Mouse (Mus musculus): ENCODE measurements around the gene Sostdc1.
A peak's percentile ranks its signal among the peaks of the same experiment; 100 is the strongest.

Gene Sostdc1

DNA sequence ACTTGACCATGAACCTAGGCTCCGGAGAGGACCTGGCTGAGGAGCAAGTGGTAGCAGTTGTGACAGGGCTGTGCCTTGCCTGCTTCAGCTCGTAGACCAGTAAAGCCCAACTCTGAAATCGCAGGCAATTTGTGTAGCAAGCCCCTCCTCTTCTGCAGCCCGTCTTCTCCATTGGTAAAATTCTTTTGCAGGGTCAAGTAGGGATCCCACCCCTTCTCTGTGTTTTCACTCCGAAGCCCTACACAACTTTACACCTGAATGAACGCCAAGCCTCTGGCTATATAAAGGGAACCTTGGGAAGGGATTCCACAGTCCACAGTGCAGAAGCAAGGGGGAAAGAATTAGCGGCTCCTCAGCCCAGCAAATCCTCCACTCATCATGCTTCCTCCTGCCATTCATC is at the start of gene Sostdc1:
Sostdc1 (plus strand) TSS at position 224 of the 400 bp plus-strand sequence.
- DNase-seq, result no peak

DNA sequence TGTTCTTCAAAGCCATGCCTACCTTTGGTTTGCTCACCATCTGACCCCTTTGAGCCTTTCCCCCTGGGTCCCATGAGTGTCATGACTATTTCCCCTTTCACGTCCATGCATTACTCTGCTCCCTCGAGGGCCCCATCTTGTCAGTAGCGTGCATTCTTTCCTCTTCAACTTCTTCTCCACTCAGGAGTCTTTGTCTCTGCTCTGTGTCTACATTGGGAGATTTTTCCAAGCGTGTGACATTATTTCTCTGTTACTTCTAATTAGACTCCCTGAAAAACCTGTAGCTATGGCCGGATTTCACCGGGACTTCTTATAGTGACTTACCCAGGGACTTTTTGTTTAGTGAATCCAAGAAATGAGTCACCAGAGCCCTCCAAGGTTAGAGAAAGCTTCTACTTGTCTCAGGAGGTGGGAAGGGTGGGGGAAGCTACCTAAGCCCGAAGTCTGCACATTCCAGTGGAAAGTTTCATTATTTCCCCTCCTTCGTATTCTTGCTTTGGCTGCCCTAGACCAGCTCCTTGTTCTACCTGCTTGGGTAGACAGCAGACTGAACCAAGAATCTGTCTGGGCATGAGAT is 46.2 kb upstream of the Sostdc1 start:
- DNase-seq, result no peak

DNA sequence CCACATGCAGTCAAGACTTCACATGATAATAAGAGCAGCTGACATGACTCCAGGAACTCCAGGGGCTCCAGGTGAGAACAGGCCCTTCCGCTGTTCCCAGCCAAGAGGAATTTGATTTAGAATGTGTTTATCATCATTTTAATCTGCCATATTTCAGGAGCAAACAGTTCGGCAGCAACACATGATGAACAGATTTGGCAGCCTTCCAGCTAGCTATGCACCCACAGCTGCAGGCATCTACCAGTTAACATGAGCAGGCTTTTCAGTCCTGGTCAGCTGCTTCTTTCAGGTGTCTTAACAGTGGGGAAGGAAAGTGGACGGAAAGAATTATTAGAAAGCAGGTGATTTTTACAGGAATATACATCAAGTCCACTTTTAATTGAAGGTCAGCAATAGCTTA is 39.1 kb upstream of the Sostdc1 start:
- no peak for DNase-seq

DNA sequence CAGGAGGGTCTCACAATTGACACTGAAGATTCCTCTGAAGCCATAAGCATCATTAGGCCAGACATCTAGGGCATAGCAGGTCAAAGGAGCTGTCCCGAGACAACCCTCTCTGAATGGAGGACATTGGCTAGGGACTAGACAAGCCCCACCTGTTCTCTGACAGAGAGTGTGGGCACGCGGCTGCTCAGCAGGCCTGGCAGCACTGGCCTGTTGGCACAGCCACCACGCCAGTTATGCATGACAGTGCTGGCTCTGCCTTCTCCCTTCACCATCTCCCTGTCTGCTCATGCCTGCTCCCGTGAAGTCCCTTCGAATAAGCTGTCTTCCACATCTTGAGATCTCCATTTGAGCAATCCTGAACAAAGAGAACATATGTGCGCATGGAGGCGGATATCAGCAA is 24.3 kb upstream of the Sostdc1 start:
- no peak for DNase-seq

DNA sequence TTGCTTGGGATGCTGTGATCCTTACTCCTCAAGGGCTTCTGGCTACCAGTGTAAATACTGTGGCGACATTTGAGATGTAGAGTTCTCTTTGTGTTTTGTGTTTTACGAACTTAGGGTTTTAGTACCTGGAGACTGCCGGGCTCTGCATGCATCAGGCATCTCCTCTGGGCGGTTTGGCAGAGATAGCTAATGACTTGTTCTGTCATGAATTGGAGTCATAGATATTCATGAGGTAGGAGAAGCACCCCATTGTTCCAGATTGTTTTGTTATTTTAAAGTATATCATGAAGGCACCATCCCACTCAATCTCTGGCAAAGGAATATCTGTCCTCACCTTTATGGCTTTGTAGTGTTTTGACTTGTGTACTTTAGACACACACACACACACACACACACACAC is 23.5 kb upstream of the Sostdc1 start:
- DNase-seq, result no peak

DNA sequence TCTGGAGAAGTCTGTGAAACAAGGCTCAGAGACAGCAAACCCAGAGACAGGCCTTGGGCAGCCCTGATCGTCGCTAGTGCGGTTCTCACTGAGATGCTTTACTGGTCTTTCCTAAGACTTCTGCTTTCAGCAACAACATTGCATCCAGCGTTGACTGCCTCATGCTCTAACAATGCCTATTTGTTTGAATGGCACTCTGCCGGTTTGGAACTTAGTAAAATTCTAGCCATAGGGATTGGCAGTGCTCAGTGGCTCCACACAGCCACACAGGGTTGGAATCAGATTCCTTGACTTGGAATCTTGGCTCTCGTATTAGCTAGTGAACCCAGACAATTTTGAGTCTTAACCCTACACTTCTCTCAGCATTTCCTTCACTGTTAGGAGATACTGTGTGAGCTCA is 22.6 kb upstream of the Sostdc1 start:
- DNase-seq, result no peak

DNA sequence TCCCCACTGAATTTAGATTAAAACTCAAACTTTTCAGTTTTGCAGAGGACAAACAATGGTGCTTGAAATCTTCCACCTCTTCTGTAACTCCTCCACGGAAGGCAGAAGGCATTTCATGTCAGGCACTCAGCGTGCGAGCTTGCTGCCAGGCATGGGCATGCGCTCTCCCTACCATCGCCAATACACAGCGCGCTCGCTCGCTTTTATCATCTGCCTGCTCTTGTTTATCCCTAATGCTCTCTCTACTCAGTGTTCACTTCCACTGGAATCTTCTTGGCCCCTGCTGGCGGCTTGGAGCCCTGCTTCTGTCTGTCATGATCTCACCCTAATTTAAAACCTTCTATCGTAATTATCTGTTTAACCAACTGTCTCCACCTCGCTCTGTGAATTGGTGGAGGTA is 11.6 kb upstream of the Sostdc1 start:
- DNase-seq, result peak; percentile 46

DNA sequence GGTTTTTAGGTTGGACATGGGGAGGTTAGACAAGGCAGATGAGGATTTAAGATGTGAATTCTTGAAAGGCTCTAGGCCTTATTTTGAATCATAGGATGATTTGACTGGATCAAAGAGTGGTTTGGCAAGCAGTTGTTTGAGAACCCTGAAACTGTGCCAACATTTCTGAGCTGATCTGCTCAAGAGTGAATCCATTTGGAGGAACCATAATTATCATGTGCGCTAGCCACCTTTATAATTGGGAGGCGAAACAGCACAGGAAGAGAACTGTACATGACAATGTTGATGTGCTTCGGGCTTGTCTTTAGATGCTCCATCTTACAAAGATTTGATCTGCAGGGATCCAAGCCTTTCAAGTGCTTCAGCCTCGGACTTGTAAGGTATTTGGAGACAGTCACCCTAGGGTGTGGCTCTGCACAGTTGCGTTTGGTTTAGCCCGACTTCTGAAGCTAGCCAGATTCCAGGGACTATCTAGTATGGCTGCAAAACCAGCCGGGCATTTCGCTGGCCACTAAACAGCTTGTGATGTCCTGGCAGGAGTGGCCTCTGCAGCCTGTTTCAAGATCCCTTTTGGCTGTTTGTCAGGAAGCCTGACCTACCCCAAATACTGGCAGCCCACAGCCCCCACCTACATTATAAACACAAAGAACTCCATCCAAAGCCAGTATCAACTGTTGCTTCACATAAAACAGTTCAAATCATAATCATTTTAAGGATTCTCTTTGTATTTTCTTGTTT is 10.9 kb upstream of the Sostdc1 start:
- no peak for DNase-seq

DNA sequence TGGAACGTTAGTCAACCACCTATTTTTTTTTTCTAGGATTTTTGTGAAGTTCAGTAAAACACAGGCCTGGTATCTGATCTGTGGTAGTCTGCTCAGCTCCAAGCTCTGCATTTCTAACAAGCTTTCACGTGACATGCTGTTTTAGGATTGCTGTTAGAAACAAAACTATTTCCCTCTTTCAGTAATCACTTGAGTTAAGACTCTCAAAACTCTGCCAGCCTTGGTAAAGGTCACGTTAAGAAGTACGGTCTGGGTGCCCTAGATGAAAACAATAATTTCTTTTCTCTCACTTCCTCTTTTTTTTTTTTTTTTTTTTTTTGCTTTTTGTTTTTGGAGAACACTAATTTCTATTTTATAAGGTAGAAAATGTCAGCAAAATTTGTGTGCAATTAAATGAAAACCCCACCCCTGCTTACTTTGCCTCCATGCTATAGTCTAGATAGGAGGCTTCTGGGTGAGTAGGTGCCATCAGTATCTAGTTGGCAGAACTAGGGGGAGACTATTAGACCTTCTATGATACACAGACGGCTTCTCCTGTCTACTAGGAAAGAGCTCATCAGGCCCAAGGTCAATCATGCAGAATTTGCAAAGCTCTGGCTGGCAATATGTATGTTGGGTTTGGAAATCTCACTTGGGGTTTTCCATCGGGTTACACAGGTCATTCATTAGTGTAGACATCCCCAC is 5.1 kb upstream of the Sostdc1 start:
- no peak for DNase-seq

DNA sequence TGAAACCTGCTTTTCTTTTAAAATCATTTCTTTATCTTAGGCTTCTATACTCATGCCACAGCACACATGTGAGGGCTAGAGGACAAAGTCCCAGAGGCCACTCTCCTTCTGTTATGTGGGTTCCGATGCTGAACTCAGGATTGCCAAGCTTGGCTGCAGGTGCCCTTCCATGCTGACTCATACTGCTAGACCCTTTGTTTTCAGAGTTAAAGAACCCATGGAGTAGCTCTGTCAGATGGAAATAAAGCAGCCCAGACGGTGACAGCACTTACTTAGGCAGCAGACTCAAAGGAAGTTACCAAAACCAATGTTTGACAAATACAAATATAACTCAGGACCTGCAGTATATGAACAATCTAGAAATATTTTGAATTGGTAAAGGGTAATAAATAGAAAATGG is 924 bp upstream of the Sostdc1 start:
- no peak for DNase-seq

DNA sequence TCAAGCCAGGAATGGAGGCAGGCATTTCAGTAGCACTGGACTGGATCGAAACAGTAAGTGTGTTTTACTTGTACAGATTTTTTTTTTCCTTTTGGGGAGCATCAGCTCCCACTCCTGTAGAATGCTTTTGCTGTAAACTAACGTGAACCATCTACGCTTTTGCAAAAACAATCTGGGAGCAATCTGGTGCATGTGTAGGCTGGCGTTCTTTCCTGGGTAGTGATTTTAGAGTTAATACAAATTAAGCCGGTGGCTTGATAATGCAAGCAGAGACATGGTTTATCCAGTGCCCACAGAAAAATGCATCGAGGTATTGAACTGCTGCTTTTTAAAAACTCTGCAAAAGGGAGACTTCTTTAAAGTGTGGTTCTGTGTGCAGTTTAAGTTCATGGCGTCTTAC is 507 bp downstream of the Sostdc1 start:
- no peak for DNase-seq

DNA sequence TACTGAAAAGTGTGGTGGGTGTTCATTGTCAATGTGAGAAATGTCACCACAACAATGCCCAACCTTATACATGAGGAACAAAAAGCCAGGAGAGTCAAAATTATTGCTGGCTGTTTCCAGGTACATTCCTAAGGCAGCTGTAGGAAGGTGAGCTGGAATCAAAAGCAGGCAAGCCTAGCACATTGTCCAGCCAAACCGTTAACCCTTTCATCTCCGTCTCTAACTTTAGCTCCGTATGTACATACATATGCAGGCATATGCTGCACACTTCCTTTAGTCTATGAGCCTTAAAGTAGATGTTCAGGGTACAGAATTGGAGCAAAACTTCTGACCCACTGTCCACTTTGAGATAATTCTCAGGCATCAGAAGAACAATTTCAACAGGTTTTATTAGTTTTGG is 1.6 kb downstream of the Sostdc1 start:
- DNase-seq, result no peak

DNA sequence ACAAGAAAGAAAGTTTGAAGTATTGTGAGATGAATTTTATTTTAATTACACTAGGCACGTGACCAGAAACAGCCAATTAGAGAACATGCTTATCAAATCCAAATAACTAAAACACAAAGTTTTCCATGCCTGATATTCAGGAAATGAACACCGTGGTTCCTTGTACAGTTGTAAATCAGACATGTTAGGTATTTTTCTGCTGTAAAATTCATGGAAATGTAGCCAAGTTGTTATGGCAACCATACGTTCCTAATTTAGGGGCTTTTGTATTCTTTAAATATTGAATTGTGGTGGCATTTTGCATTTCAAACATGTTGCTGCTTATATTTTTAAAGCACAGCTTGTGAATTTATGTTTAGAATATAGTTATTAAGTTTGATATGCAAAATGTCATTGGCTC is 2.1 kb downstream of the Sostdc1 start:
- no peak for DNase-seq

DNA sequence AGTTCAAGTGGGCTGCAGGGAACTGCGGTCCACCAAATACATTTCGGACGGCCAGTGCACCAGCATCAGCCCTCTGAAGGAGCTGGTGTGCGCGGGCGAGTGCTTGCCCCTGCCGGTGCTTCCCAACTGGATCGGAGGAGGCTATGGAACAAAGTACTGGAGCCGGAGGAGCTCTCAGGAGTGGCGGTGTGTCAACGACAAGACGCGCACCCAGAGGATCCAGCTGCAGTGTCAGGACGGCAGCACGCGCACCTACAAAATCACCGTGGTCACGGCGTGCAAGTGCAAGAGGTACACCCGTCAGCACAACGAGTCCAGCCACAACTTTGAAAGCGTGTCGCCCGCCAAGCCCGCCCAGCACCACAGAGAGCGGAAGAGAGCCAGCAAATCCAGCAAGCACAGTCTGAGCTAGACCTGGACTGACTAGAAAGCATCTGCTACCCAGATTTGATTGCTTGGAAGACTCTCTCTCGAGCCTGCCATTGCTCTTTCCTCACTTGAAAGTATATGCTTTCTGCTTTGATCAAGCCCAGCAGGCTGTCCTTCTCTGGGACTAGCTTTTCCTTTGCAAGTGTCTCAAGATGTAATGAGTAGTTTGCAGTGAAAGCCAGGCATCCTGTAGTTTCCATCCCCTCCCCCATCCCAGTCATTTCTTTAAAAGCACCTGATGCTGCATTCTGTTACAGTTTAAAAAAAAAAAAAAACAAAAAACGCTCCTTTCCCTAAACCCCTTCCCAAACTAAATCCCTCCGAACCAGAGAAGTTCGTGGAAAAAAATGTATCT is 3.3 kb downstream of the Sostdc1 start:
- DNase-seq, result peak; percentile 44

DNA sequence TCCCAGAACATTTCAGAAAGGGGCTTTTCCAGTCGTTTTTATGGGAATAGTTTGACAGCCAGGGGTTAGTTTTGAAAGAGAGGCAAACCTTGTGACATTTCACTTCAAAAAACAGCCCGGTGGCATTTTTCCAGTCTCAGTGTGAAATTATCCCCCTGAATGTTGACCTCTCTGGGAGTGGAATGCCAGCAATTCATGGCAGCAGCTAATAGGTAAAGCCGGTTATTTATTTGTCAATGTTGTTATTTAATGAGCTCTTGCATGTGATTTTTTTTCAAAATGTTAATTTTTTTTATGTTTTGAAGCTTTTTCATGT is 3.8 kb downstream of the Sostdc1 start:
- DNase-seq, result no peak

DNA sequence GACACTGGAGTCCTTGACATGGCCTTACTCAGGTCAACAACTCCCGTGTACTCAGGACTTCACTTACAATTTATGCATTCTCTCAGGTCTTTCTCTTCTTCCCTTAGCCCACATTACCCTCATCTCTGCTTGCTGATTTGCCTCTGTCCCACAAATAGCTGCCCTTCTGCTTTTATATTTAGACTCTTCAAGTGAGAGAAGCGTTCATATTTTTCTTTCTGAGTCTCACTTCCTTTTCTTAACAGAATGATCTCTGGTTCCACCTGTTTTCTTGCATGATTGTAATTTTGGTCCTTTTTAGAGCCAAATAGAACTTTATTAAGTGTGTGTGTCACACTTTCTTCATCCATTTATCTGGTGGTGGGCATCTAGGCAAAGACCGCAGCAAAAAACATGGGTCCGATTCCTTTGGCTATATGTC is 12.2 kb downstream of the Sostdc1 start:
- DNase-seq, result no peak

DNA sequence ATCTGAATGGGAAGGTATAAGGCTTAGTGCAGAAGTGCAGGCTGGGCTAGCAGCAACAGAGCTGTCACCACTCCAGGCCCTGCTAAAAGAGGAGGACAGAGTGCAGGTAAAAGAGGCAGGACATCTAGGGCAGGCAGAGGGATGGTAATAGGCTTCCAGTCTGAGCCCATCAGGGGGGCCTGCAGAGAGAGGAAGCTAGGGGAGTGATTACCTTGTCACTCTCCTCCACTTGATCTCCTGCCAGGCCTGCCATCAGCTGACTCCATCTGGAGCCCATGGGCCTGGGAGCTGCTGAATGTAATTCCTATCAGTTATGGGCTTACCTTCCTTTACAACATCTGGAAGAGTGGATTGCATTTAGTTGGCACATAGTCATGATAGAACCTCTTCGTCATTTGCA is 18.7 kb downstream of the Sostdc1 start:
- no peak for DNase-seq

DNA sequence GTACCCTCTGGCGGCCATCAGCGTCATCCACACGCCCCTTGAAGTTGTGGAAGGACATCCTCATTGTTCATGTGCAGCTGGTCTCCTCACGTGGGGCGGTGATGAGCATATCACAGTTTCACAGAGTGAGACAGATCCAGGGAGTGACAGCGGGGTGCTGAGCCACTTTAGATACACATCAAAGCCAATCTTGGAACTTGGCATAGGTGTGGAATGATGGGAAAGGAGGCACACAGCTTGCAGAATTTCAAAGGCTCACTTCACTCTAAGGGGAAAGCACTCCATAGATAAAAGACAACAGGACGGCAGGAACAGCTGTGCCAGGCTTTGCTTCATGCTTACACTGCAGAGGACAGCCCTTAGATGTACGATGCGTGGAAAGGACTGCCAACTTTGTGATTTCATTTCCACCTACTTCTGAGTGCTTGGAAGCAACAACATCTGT is 19.9 kb downstream of the Sostdc1 start:
- DNase-seq, result peak; percentile 19

DNA sequence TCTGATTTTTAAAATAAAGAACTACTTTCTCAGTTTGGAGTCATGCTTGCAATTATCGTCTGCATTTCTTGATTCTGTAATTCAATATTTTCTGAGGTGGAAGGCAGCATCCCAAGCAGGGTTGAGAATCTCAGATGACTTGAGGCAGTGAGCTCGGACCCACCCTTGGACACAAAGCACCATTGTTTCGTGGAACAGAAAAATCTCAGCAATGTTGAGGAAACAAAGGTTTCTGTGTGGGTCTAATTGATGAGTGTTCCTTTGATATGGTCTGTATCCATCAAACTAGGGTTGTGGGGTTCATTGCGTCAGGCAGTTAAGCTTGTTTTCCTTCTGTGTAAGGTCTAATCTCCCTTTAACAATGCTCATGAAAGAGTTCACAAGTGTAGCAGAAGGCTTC is 30.2 kb downstream of the Sostdc1 start:
- no peak for DNase-seq

DNA sequence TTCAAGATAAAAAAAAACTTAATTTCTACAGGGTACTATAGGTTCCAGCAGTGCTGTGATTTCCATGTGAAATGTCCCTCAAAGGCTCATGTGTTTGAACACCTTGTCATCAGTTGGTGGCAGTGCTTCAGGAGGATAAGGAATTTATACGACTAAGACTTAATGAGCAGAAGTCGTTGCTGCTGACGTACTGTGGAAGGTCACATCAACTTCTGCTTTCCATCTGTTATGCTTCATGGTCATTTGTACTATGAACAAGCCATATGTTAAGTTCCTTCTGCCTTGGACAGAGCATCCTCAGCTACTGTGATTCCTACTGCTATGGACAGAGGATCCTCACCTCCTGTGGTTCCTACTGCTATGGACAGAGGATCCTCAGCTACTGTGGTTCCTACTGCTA is 46.1 kb downstream of the Sostdc1 start:
- DNase-seq, result no peak

DNA sequence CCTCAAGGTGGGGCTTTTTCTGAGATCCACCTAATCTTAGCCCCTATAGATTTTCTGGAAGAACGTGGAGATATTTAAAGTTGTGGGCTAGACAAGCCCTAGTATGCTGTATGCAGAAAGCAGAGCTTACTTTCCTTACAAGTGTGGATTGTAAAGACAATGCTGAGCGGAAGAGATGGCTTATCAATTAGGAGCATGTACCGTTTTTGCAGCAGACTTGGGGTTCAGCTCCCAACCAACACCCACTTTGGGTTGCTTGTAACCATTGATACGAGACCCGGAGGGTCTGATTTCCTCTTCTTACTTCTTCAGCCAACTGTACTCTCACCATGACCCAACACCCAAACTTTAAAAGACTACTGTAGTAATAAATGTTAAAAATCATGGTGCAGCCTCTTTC is 46.8 kb downstream of the Sostdc1 start:
- DNase-seq, result no peak

DNA sequence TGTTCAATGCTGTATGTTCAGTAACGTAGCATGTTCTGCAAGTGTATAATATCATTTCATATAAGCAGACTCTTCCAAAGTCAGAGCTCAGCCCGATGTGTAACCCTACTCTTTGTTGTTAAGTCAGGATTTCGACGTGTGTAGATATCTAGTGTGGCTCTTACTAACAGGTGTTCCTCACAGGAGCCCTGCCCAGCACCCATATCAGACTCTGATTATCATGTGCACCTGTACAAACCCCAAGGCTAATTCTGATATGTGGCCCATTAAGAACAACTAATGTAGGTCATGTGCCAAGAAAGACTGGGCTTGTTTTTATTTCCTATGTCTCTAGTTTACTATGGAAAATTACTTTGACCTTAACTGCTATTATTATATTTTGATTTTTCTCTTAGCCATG is 50.1 kb downstream of the Sostdc1 start:
- no peak for DNase-seq
